Mouse (Mus musculus): ENCODE data around the gene Trpv4. TPM values are rescaled to one million over a fixed set of nuclear protein-coding genes. Genes with fewer than 3 reads are reported as not detected.
A peak's percentile ranks its signal among the peaks of the same experiment; 100 is the strongest.

The Trpv4 gene
- polyA plus RNA-seq (2014; fragmentation: Nextera tagmentation; extraction: Ambion mirVana): 0.26 TPM in 1 of 2 replicates, not detected in the other

- DNase-seq (ENCODE audit: low spot score, missing footprints) (no peak), ATAC-seq (ENCODE audit: low FRiP score) (no peak)
- H3K4me1 ChIP-seq (ENCODE audit: control insufficient read depth, insufficient read depth, low read length): peaks cover 6% of the 10 kb centered on the region; the same call in 1 of the 2 replicates
- H3K9ac ChIP-seq (ENCODE audit: low read length): peak within 1 kb of the TSS; percentile 9; the same call in 1 of the 2 replicates
- 1% methylated on average over 44 of the region's 47 CpGs for WGBS
- H3K27ac ChIP-seq (ENCODE audit: low read depth, low read length): no peak within 1 kb of the TSS
- H3K4me2 ChIP-seq: peak within 1 kb of the TSS; percentile 46
- no peaks in the 10 kb centered on the region for H3K9me3 ChIP-seq (ENCODE audit: control insufficient read depth, low read length)
- H3K36me3 ChIP-seq (ENCODE audit: control insufficient read depth, insufficient read depth, low read length): no peaks in the 10 kb centered on the region
- peak within 1 kb of the TSS; percentile 30 for H3K4me3 ChIP-seq (ENCODE audit: low read depth, low read length)
- peaks cover 33% of the 10 kb centered on the region for H3K27me3 ChIP-seq (ENCODE audit: control insufficient read depth, insufficient read depth, low read length)
Measured at GRCm38 (mm10) chr5:114658255-114658654, at the start of gene Trpv4. TSS of gene Trpv4 (minus strand) at chr5:114658421.

GRCm38 (mm10) chr5:114707265-114708068, 49.2 kb upstream of the Trpv4 start, which contains the start of gene Tchp:
TSS of gene Tchp (plus strand) at chr5:114707760.
- 4% methylated on average over 49 of the region's 49 CpGs for WGBS
- ATAC-seq (ENCODE audit: low FRiP score): peak; percentile 88

GRCm38 (mm10) chr5:114702403-114703392, 44.5 kb upstream of the Trpv4 start:
- H3K4me1 ChIP-seq (ENCODE audit: control insufficient read depth, insufficient read depth, low read length): no peaks in the 10 kb centered on the region
- no peaks in the 10 kb centered on the region for H3K9me3 ChIP-seq (ENCODE audit: control insufficient read depth, low read length)
- H3K36me3 ChIP-seq (ENCODE audit: control insufficient read depth, insufficient read depth, low read length): no peaks in the 10 kb centered on the region
- ATAC-seq (ENCODE audit: low FRiP score) (no peak), DNase-seq (ENCODE audit: low spot score, missing footprints) (peak; percentile 86)
- 67% methylated on average over 14 of the region's 14 CpGs for WGBS
- no peak overlapping the region for H3K4me3 ChIP-seq (ENCODE audit: low read depth, low read length)
- H3K4me2 ChIP-seq: no peak overlapping the region
- no peaks in the 10 kb centered on the region for H3K27me3 ChIP-seq (ENCODE audit: control insufficient read depth, insufficient read depth, low read length)
- no peak overlapping the region for H3K27ac ChIP-seq (ENCODE audit: low read depth, low read length)
- H3K9ac ChIP-seq (ENCODE audit: low read length): no peak overlapping the region

More at GRCm38 (mm10) chr5:114707265-114708068, 49.2 kb upstream of the Trpv4 start, which contains the start of gene Tchp:
- H3K4me1 ChIP-seq (ENCODE audit: control insufficient read depth, insufficient read depth, low read length): peaks cover 5% of the 10 kb centered on the region
- H3K4me3 ChIP-seq (ENCODE audit: low read depth, low read length): peak within 1 kb of the TSS; percentile 68
- no peaks in the 10 kb centered on the region for H3K27me3 ChIP-seq (ENCODE audit: control insufficient read depth, insufficient read depth, low read length)
- peak within 1 kb of the TSS; percentile 70 for H3K9ac ChIP-seq (ENCODE audit: low read length)
- peak within 1 kb of the TSS; percentile 51 for H3K4me2 ChIP-seq
- DNase-seq (ENCODE audit: low spot score, missing footprints): peak; percentile 99
- peaks cover 9% of the 10 kb centered on the region for H3K36me3 ChIP-seq (ENCODE audit: control insufficient read depth, insufficient read depth, low read length)
- no peaks in the 10 kb centered on the region for H3K9me3 ChIP-seq (ENCODE audit: control insufficient read depth, low read length)
- H3K27ac ChIP-seq (ENCODE audit: low read depth, low read length): no peak within 1 kb of the TSS

- Histone ChIP-seq H3K4me1 (ENCODE audit: control insufficient read depth, insufficient read depth, low read length) (no peaks in the 10 kb centered on the region), H3K9ac (ENCODE audit: low read length) (no peak overlapping the region), H3K27me3 (ENCODE audit: control insufficient read depth, insufficient read depth, low read length) (no peaks in the 10 kb centered on the region), H3K4me2 (no peak overlapping the region), H3K4me3 (ENCODE audit: low read depth, low read length) (no peak overlapping the region), H3K36me3 (ENCODE audit: control insufficient read depth, insufficient read depth, low read length) (no peaks in the 10 kb centered on the region), H3K9me3 (ENCODE audit: control insufficient read depth, low read length) (no peaks in the 10 kb centered on the region), H3K27ac (ENCODE audit: low read depth, low read length) (no peak overlapping the region)
- 82% methylated on average over 7 of the region's 7 CpGs for WGBS
- ATAC-seq (ENCODE audit: low FRiP score) (no peak), DNase-seq (ENCODE audit: low spot score, missing footprints) (no peak)
Measured at GRCm38 (mm10) chr5:114699015-114699414, 40.8 kb upstream of the Trpv4 start.

- no peak overlapping the region for H3K9ac ChIP-seq (ENCODE audit: low read length)
- no peak for DNase-seq (ENCODE audit: low spot score, missing footprints)
- no peak overlapping the region for H3K27ac ChIP-seq (ENCODE audit: low read depth, low read length)
- no peaks in the 10 kb centered on the region for H3K27me3 ChIP-seq (ENCODE audit: control insufficient read depth, insufficient read depth, low read length)
- 89% methylated on average over 19 of the region's 19 CpGs for WGBS
- H3K4me2 ChIP-seq: no peak overlapping the region
- ATAC-seq (ENCODE audit: low FRiP score): no peak
- no peaks in the 10 kb centered on the region for H3K9me3 ChIP-seq (ENCODE audit: control insufficient read depth, low read length)
- H3K36me3 ChIP-seq (ENCODE audit: control insufficient read depth, insufficient read depth, low read length): no peaks in the 10 kb centered on the region
- no peaks in the 10 kb centered on the region for H3K4me1 ChIP-seq (ENCODE audit: control insufficient read depth, insufficient read depth, low read length)
- no peak overlapping the region for H3K4me3 ChIP-seq (ENCODE audit: low read depth, low read length)
Measured at GRCm38 (mm10) chr5:114698044-114698746, 40.0 kb upstream of the Trpv4 start.

GRCm38 (mm10) chr5:114696939-114697338, 38.7 kb upstream of the Trpv4 start:
- Histone ChIP-seq H3K36me3 (ENCODE audit: control insufficient read depth, insufficient read depth, low read length) (no peaks in the 10 kb centered on the region), H3K4me1 (ENCODE audit: control insufficient read depth, insufficient read depth, low read length) (no peaks in the 10 kb centered on the region), H3K27me3 (ENCODE audit: control insufficient read depth, insufficient read depth, low read length) (no peaks in the 10 kb centered on the region), H3K9me3 (ENCODE audit: control insufficient read depth, low read length) (no peaks in the 10 kb centered on the region), H3K9ac (ENCODE audit: low read length) (no peak overlapping the region), H3K27ac (ENCODE audit: low read depth, low read length) (no peak overlapping the region), H3K4me2 (no peak overlapping the region), H3K4me3 (ENCODE audit: low read depth, low read length) (no peak overlapping the region)
- DNase-seq (ENCODE audit: low spot score, missing footprints): no peak
- no peak for ATAC-seq (ENCODE audit: low FRiP score)
- 86% methylated on average over 17 of the region's 17 CpGs for WGBS

- Histone ChIP-seq H3K4me2 (no peak overlapping the region), H3K9me3 (ENCODE audit: control insufficient read depth, low read length) (no peaks in the 10 kb centered on the region), H3K4me3 (ENCODE audit: low read depth, low read length) (no peak overlapping the region), H3K27me3 (ENCODE audit: control insufficient read depth, insufficient read depth, low read length) (no peaks in the 10 kb centered on the region), H3K9ac (ENCODE audit: low read length) (no peak overlapping the region), H3K27ac (ENCODE audit: low read depth, low read length) (no peak overlapping the region), H3K36me3 (ENCODE audit: control insufficient read depth, insufficient read depth, low read length) (no peaks in the 10 kb centered on the region), H3K4me1 (ENCODE audit: control insufficient read depth, insufficient read depth, low read length) (peaks cover 4% of the 10 kb centered on the region; the same call in 1 of the 2 replicates)
- ATAC-seq (ENCODE audit: low FRiP score) (no peak), DNase-seq (ENCODE audit: low spot score, missing footprints) (no peak)
- WGBS: 78% methylated on average over 5 of the region's 5 CpGs
Measured at GRCm38 (mm10) chr5:114695775-114696174, 37.6 kb upstream of the Trpv4 start.

GRCm38 (mm10) chr5:114690633-114691567, 32.7 kb upstream of the Trpv4 start, which contains the start of gene Gltp:
TSS of gene Gltp (minus strand) at chr5:114690984.
- Histone ChIP-seq H3K27ac (ENCODE audit: low read depth, low read length) (no peak within 1 kb of the TSS), H3K27me3 (ENCODE audit: control insufficient read depth, insufficient read depth, low read length) (no peaks in the 10 kb centered on the region), H3K9ac (ENCODE audit: low read length) (peak within 1 kb of the TSS; percentile 90), H3K4me3 (ENCODE audit: low read depth, low read length) (peak within 1 kb of the TSS; percentile 67), H3K9me3 (ENCODE audit: control insufficient read depth, low read length) (no peaks in the 10 kb centered on the region), H3K4me1 (ENCODE audit: control insufficient read depth, insufficient read depth, low read length) (peaks cover 13% of the 10 kb centered on the region), H3K36me3 (ENCODE audit: control insufficient read depth, insufficient read depth, low read length) (no peaks in the 10 kb centered on the region), H3K4me2 (peak within 1 kb of the TSS; percentile 95)
- ATAC-seq (ENCODE audit: low FRiP score) (peak; percentile 97), DNase-seq (ENCODE audit: low spot score, missing footprints) (peak; percentile 98)
- 4% methylated on average over 65 of the region's 75 CpGs for WGBS

All from midbrain, embryonic 11.5 days (tissue).